Mouse (Mus musculus) heart, postnatal 0 days (tissue): ENCODE data around the gene Klhl9. TPM values are rescaled to one million over a fixed set of nuclear protein-coding genes. Genes with fewer than 3 reads are reported as not detected.

Source experiments
- ATAC-seq: fragments of 200-750 bp; cut with Nextera tagmentation; 2 replicates; pipeline ENCODE4 v1.8.0; 2017; ENCODE audit warnings: low read depth, moderate number of reproducible peaks, moderate library complexity; ENCODE audit not compliant: insufficient read depth
- DNase-seq: peaks from one replicate; pipeline ENCODE4 v3.0.0-alpha.2; 2016; ENCODE audit warnings: low spot score
- H3K27ac ChIP-seq: fragments of 300-500 bp; sonication (generic); 2 replicates; pipeline ENCODE4 v1.5.1; 2014; ENCODE audit warnings: low read depth, mild to moderate bottlenecking
- H3K27me3 ChIP-seq: fragments of 300-500 bp; sonication (generic); 2 replicates; pipeline ENCODE4 v1.6.1; 2014; ENCODE audit warnings: low read length, mixed read lengths; ENCODE audit not compliant: control insufficient read depth, insufficient read depth
- H3K36me3 ChIP-seq: fragments of 300-500 bp; sonication (generic); replicated peaks from 2 replicates; pipeline ENCODE4 v1.6.1; 2014; ENCODE audit warnings: low read length, mixed read lengths; ENCODE audit not compliant: control insufficient read depth, insufficient read depth
- H3K4me1 ChIP-seq: fragments of 300-500 bp; sonication (generic); 2 replicates; pipeline ENCODE4 v1.6.1; 2014; ENCODE audit warnings: antibody characterized with exemption; ENCODE audit not compliant: control insufficient read depth, insufficient read depth
- H3K4me2 ChIP-seq: fragments of 300-500 bp; sonication (generic); 2 replicates; pipeline ENCODE4 v1.6.1; 2014; ENCODE audit warnings: low read depth, mild to moderate bottlenecking, low read length, moderate library complexity
- H3K4me3 ChIP-seq: fragments of 300-500 bp; sonication (generic); 2 replicates; pipeline ENCODE4 v1.5.1; 2014; ENCODE audit warnings: low read depth, low read length
- H3K9ac ChIP-seq: fragments of 300-500 bp; sonication (generic); replicated peaks from 2 replicates; pipeline ENCODE4 v1.6.1; 2014; ENCODE audit warnings: low read depth, low read length, mixed read lengths
- H3K9me3 ChIP-seq: fragments of 300-500 bp; sonication (generic); replicated peaks from 2 replicates; pipeline ENCODE4 v1.6.1; 2016; ENCODE audit warnings: low read length; ENCODE audit not compliant: control insufficient read depth
- CTCF ChIP-seq: IDR thresholded peaks from 2 replicates; pipeline ENCODE4 v1.5.1; 2016; ENCODE audit warnings: antibody characterized with exemption, control low read depth, low read depth
- EP300 ChIP-seq: IDR thresholded peaks from 2 replicates; pipeline ENCODE4 v1.6.1; 2016; ENCODE audit warnings: antibody characterized with exemption, low read depth
- WGBS: fragments of 180-500 bp; shearing (Covaris S2); extraction: QIAGEN DNeasy Blood & Tissue Kit; methylation state at CpG from one replicate; pipeline ENCODE4 v1.1.7; 2014; 5-methylcytosine and 5-hydroxymethylcytosine counted together
- polyA plus RNA-seq: library from polyadenylated mRNA; unstranded; fragments of >200 nt; fragmentation: Nextera tagmentation; extraction: Ambion mirVana; gene quantifications from 2 replicates; pipeline ENCODE4 v1.2.1, GENCODE M21; 2015
- total RNA-seq: library from RNA; depleted of rRNA; stranded (reverse); fragments of >200 nt; gene quantifications from 2 replicates; pipeline ENCODE4 v1.2.3, GENCODE M21; 2014; ENCODE audit warnings: low replicate concordance

The Klhl9 gene
- total and polyA plus RNA-seq, 2 experiments from 2014 or later: 65.9 to 115 TPM

DNA sequence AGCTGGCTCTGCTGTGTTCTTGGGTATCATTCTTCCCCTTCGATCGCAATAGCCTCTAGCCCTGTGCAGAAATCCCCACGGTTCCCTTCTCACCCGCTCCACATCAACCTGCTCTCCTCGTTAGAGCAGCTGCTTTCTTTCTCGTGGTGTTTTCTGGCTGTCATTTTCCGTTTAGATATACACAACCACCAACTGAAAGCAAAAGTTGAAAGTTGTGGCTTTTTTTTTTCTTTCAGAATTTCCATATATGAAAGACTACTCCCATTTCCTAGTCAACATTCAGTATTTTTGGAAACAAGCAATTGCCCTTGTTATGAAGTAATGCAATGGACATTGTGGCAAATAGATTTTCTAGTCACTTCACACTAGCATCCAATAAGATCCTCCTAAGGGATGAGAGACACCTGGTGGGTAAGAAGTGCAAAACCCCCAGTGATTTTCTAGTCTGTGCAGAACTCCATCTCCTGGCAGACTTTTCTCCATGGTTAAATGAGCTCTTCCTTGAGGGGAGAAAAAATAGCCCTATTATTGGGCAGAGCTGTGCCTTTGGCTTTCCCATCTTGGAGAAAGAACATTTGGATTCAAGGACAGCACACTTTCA, 20.6 kb upstream of the Klhl9 start:
- DNase-seq (no peak), ATAC-seq (no peak)
- WGBS: 60% methylated on average over 7 of the region's 7 CpGs
- no peaks in the 10 kb centered on the region for H3K4me1 ChIP-seq
- H3K4me2 ChIP-seq: no peak overlapping the region
- H3K27ac ChIP-seq: no peak overlapping the region
- TF ChIP-seq CTCF (peak; percentile 26; the same call in 1 of the 2 replicates), EP300 (no peak)
- H3K27me3 ChIP-seq: no peaks in the 10 kb centered on the region
- H3K9ac ChIP-seq: no peak overlapping the region
- no peaks in the 10 kb centered on the region for H3K9me3 ChIP-seq
- no peak overlapping the region for H3K4me3 ChIP-seq
- no peaks in the 10 kb centered on the region for H3K36me3 ChIP-seq

DNA sequence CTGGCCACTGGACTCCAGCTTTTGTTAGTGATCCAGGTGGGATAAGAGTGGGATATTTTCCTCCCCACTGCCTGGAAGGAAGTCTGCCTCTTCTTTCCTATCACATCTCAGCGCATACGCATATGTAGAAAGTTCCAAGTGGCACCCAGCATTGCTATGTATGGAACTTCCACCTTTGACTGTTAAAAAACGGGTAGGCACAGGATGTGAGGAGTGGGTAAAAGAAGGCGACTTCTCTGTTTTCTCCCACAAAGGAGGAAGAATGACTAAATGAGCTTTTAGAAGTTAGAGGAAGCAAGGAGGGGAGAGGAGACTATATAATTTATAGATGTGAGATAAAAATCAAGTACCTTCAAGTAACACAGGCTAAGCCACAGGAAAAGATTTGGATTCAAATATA, 19.2 kb upstream of the Klhl9 start:
- H3K36me3 ChIP-seq: no peaks in the 10 kb centered on the region
- H3K27me3 ChIP-seq: no peaks in the 10 kb centered on the region
- H3K9me3 ChIP-seq: no peaks in the 10 kb centered on the region
- no peak overlapping the region for H3K4me2 ChIP-seq
- TF ChIP-seq CTCF (no peak), EP300 (no peak)
- WGBS: 80% methylated on average over 4 of the region's 4 CpGs
- H3K4me1 ChIP-seq: no peaks in the 10 kb centered on the region
- DNase-seq (no peak), ATAC-seq (no peak)
- no peak overlapping the region for H3K4me3 ChIP-seq
- H3K9ac ChIP-seq: no peak overlapping the region
- H3K27ac ChIP-seq: no peak overlapping the region

DNA sequence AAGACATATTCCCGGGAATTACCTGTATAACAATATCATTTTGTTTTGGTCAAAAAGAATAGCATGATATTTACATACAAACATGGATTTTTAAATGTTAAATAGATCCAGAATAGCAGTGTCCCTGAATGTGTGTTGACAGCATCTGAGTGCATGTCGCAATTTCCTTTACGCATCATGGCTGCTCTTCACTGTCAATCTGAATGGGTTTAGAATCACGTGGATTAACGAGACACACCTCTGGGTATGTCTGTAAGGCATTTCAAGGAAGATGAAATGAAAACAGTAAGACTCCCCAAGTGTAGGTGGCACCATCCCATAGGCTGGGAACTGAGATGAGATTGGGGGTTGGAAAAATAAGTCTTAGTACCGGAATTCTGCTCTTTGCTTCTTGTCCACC, 16.8 kb upstream of the Klhl9 start:
- Histone ChIP-seq H3K27ac (no peak overlapping the region), H3K9me3 (no peaks in the 10 kb centered on the region), H3K36me3 (no peaks in the 10 kb centered on the region), H3K4me2 (no peak overlapping the region), H3K4me1 (no peaks in the 10 kb centered on the region), H3K27me3 (no peaks in the 10 kb centered on the region), H3K9ac (no peak overlapping the region), H3K4me3 (no peak overlapping the region)
- TF ChIP-seq CTCF (no peak), EP300 (no peak)
- ATAC-seq (no peak), DNase-seq (no peak)
- 88% methylated on average over 6 of the region's 6 CpGs for WGBS

DNA sequence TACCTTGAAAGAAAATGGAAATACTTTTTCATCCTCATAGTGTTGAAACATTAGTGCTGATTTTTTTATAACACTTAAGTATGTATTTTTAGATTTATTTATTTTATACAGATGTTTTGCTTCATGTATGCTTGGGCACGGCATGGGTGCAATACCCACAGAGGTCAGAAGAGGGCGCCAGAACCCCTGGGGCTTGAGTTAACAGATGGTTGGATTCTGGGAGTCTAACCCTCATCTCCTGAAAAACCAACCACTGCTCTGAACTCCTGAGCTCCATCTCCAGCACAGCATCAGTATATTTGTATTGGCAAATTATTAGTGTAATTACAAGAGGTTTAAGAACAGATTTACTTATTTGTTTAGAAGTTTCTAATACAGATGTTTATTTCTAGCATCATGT, 16.2 kb upstream of the Klhl9 start:
- Histone ChIP-seq H3K36me3 (no peaks in the 10 kb centered on the region), H3K4me3 (no peak overlapping the region), H3K4me1 (no peaks in the 10 kb centered on the region), H3K9me3 (no peaks in the 10 kb centered on the region), H3K27me3 (no peaks in the 10 kb centered on the region), H3K4me2 (no peak overlapping the region), H3K9ac (no peak overlapping the region), H3K27ac (no peak overlapping the region)
- peak; percentile 61 for DNase-seq
- WGBS: 6% methylated on average over 2 of the region's 2 CpGs
- no peak for ATAC-seq
- peak; percentile 92 for TF ChIP-seq CTCF
- no peak for TF ChIP-seq EP300

DNA sequence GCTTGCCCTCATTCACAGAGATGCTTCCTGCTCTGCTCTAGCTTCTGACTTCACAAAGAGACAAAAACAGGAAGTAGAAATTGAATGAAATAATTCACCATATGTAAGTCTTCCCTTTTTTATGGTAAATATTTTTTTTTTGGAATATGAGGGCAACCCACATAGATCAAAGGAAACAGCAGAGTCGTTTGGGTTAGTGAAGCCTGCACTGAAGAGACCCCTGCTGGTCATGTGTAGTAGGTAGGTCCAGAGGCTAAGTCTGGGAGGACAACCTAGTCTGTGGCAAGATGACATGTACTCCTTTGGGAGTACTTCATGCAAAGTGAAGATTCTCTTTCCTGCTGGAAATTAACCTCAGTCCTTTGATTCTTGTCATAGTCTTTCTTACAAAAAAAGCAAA, 5.1 kb upstream of the Klhl9 start:
- TF ChIP-seq CTCF (peak; percentile 76), EP300 (no peak)
- Histone ChIP-seq H3K27me3 (no peaks in the 10 kb centered on the region), H3K4me3 (no peak overlapping the region), H3K9ac (no peak overlapping the region), H3K36me3 (no peaks in the 10 kb centered on the region), H3K4me1 (no peaks in the 10 kb centered on the region), H3K4me2 (no peak overlapping the region), H3K27ac (no peak overlapping the region), H3K9me3 (no peaks in the 10 kb centered on the region)
- ATAC-seq (no peak), DNase-seq (peak; percentile 49)
- 0% methylated on average over 1 of the region's 1 CpGs for WGBS

DNA sequence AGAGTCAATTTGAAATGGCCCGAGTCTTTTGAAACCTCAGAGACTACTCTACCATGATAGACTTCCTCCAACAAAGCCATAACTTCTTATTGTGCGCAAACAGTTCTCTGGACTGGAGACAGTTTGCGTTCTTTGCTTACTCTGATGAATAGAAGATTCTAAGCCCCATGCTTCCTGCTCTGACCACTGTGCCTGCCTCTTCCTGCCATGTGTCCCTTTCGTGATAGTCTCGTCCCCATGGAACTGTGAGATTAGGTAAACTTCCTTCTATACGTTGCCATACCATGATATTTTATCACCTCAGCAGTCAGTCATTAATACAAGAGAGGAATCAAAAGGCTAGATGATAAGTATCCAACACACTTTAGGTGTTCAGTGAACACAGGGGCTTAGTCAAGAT, 4.5 kb upstream of the Klhl9 start:
- no peak overlapping the region for H3K4me3 ChIP-seq
- no peak for TF ChIP-seq EP300
- no peak overlapping the region for H3K9ac ChIP-seq
- H3K4me1 ChIP-seq: no peaks in the 10 kb centered on the region
- no peak for DNase-seq
- WGBS: 69% methylated on average over 6 of the region's 6 CpGs
- H3K4me2 ChIP-seq: no peak overlapping the region
- H3K9me3 ChIP-seq: no peaks in the 10 kb centered on the region
- H3K36me3 ChIP-seq: no peaks in the 10 kb centered on the region
- no peaks in the 10 kb centered on the region for H3K27me3 ChIP-seq
- ATAC-seq: no peak
- H3K27ac ChIP-seq: no peak overlapping the region
